Mouse (Mus musculus) neural tube, embryonic 15.5 days (tissue): ENCODE results near the gene Tspan33. TPM values are rescaled to one million over a fixed set of nuclear protein-coding genes. Genes with fewer than 3 reads are reported as not detected.
A peak's percentile ranks its signal among the peaks of the same experiment; 100 is the strongest.

ENCODE experiments used
- ATAC-seq: fragments of 200-750 bp; cut with Nextera tagmentation; 2 replicates; pipeline ENCODE4 v1.8.0; 2017; ENCODE audit warnings: mild to moderate bottlenecking, moderate TSS enrichment, moderate library complexity; ENCODE audit not compliant: low FRiP score
- H3K27ac ChIP-seq: fragments of 300-500 bp; sonication (generic); replicated peaks from 2 replicates; pipeline ENCODE4 v1.5.1; 2015; ENCODE audit warnings: mild to moderate bottlenecking, inconsistent platforms
- H3K27me3 ChIP-seq: fragments of 300-500 bp; sonication (generic); replicated peaks from 2 replicates; pipeline ENCODE4 v1.6.1; 2015; ENCODE audit warnings: inconsistent platforms
- H3K36me3 ChIP-seq: fragments of 300-500 bp; sonication (generic); 2 replicates; pipeline ENCODE4 v1.6.1; 2015; ENCODE audit warnings: inconsistent platforms
- H3K4me1 ChIP-seq: fragments of 300-500 bp; sonication (generic); 2 replicates; pipeline ENCODE4 v1.6.1; 2015; ENCODE audit warnings: inconsistent platforms
- H3K4me2 ChIP-seq: fragments of 300-500 bp; sonication (generic); 2 replicates; pipeline ENCODE4 v1.6.1; 2015; ENCODE audit warnings: inconsistent platforms, mild to moderate bottlenecking, moderate library complexity
- H3K4me3 ChIP-seq: fragments of 300-500 bp; sonication (generic); replicated peaks from 2 replicates; pipeline ENCODE4 v1.5.1; 2015; ENCODE audit warnings: mild to moderate bottlenecking, inconsistent platforms
- H3K9ac ChIP-seq: fragments of 300-500 bp; sonication (generic); replicated peaks from 2 replicates; pipeline ENCODE4 v1.6.1; 2015; ENCODE audit warnings: mild to moderate bottlenecking, inconsistent platforms
- H3K9me3 ChIP-seq: fragments of 300-500 bp; sonication (generic); replicated peaks from 2 replicates; pipeline ENCODE4 v1.6.1; 2016; ENCODE audit warnings: inconsistent platforms
- WGBS: fragments of 180-500 bp; shearing (Covaris S2); methylation state at CpG from one replicate; pipeline ENCODE4 v1.1.7; 2015; ENCODE audit warnings: mixed read lengths; 5-methylcytosine and 5-hydroxymethylcytosine counted together
- polyA plus RNA-seq: library from polyadenylated mRNA; unstranded; fragments of >200 nt; fragmentation: Nextera tagmentation; extraction: Ambion mirVana; gene quantifications from 2 replicates; pipeline ENCODE4 v1.2.1, GENCODE M21; 2015

The Tspan33 gene
- polyA plus RNA-seq, 1 experiment from 2014 or later = 11.0 TPM

DNA sequence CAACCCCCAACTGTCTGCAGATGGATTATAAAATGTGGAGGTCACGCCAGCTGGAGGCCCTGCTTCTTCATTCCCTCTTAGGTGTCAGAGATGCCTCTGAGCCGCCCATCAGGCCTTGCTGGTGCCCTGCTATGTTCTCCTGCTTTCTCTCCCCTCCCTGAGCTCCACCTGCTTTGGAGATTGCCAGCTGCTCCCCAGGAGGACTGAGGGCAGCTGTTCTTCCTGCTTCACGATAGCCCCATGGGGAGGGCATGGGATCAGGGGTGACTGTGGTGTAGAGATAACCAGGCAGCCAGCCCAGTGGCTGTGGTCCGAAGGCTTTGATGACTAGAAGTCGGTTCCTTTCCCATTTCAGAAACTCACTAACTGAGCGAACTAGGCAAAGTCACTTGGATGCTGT, 7.0 kb downstream of the Tspan33 start:
- no peaks in the 10 kb centered on the region for H3K36me3 ChIP-seq
- no peak overlapping the region for H3K4me2 ChIP-seq
- no peak for ATAC-seq
- H3K9me3 ChIP-seq = no peaks in the 10 kb centered on the region
- H3K9ac ChIP-seq = no peak overlapping the region
- H3K27ac ChIP-seq = no peak overlapping the region
- H3K4me1 ChIP-seq = no peaks in the 10 kb centered on the region
- no peak overlapping the region for H3K4me3 ChIP-seq
- peaks cover 4% of the 10 kb centered on the region; the same call in 1 of the 2 replicates for H3K27me3 ChIP-seq
- 77% methylated on average over 6 of the region's 6 CpGs for WGBS

DNA sequence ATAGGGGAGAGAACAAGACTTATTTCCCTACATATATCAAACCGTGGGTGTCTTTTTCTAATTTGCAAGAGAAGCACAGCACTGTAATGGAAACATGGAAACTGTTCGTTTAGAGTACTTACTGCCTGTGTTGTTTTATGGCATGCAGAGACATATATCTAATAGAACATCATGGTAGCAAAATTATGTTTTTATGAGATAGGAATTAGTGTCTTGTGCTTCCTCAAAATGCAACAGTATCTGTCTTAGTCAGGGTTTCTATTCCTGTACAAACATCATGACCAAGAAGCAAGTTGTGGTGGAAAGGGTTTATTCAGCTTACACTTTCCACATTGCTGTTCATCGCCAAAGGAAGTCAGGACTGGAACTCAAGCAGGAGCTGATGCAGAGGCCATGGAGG, 8.1 kb downstream of the Tspan33 start:
- Histone ChIP-seq H3K27ac (no peak overlapping the region), H3K4me1 (no peaks in the 10 kb centered on the region), H3K36me3 (no peaks in the 10 kb centered on the region), H3K4me2 (no peak overlapping the region), H3K27me3 (no peaks in the 10 kb centered on the region), H3K9me3 (no peaks in the 10 kb centered on the region), H3K4me3 (no peak overlapping the region), H3K9ac (no peak overlapping the region)
- 82% methylated on average over 3 of the region's 3 CpGs for WGBS
- no peak for ATAC-seq

DNA sequence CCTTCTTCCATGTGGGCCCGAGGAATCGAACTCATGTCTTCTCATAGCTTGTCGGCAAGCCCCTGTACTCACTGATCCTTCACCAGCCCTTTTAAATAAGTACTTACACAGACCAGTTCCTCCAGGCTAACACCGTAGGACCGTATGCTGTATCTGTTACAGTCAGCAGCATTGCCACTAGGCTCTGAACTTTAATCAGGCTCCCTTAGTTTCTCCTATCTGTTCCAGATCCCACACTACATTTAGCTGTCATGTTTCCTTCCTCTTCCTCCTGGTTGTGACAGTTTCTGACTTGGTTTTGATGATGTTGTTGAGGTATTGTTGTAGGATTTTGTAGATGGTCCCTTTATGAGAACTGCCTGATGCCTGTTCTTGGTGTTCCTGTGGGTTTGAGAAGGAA, 10.1 kb downstream of the Tspan33 start:
- Histone ChIP-seq H3K9me3 (no peaks in the 10 kb centered on the region), H3K27me3 (no peaks in the 10 kb centered on the region), H3K4me1 (peaks cover 6% of the 10 kb centered on the region; the same call in 1 of the 2 replicates), H3K36me3 (no peaks in the 10 kb centered on the region), H3K27ac (no peak overlapping the region), H3K4me3 (no peak overlapping the region), H3K4me2 (no peak overlapping the region), H3K9ac (no peak overlapping the region)
- no peak for ATAC-seq
- 92% methylated on average over 5 of the region's 5 CpGs for WGBS

DNA sequence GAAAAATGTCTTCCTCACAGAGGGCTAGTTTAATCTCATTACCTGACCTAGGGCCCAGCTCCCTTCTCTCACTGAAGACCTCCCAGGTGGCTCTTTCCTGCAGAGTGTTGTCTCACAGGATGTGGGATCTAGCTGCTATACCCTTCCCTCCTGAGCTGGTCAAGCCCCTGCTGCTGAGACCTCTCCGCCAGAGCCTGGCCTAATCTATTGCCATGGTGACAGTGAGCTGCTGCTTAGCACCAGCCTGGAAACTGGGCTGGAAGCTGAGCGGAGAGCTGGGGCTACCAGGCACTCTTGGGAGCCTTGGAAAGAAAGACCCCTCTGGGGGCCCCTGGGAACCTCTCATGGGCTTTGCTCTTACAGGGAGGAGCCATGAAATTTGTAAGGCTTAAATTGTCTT, 13.9 kb downstream of the Tspan33 start:
- H3K9me3 ChIP-seq = no peaks in the 10 kb centered on the region
- H3K4me3 ChIP-seq = no peak overlapping the region
- H3K27me3 ChIP-seq = no peaks in the 10 kb centered on the region
- no peak overlapping the region for H3K4me2 ChIP-seq
- no peaks in the 10 kb centered on the region for H3K36me3 ChIP-seq
- H3K27ac ChIP-seq = peak overlapping the region; percentile 6
- no peak overlapping the region for H3K9ac ChIP-seq
- 9% methylated on average over 2 of the region's 2 CpGs for WGBS
- peaks cover 14% of the 10 kb centered on the region; the same call in 1 of the 2 replicates for H3K4me1 ChIP-seq
- ATAC-seq = peak; percentile 75; the same call in 1 of the 2 replicates

DNA sequence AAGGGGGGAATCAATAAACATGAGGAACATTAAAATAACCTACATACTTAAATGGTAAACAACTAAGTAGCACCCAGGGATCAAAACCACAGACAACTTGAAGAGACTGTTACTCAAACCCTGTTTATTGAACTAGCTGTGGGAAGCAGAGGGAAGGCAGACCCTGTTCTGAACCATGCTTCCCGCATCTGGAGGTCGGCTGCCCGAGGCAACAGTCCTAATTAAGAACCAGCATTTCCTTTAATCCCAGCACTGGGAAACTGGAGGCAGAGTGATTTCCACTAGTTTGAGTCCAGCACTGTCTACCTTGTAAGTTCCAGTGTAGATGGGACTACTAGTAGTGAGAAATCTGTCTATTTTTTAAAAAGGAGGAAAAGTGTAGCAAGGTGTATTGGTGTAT, 17.3 kb downstream of the Tspan33 start:
- H3K4me1 ChIP-seq = peaks cover 14% of the 10 kb centered on the region; the same call in 1 of the 2 replicates
- WGBS = 58% methylated on average over 3 of the region's 3 CpGs
- H3K9ac ChIP-seq = no peak overlapping the region
- H3K27ac ChIP-seq = no peak overlapping the region
- H3K4me3 ChIP-seq = no peak overlapping the region
- H3K36me3 ChIP-seq = no peaks in the 10 kb centered on the region
- no peaks in the 10 kb centered on the region for H3K9me3 ChIP-seq
- no peak for ATAC-seq
- H3K27me3 ChIP-seq = no peaks in the 10 kb centered on the region
- no peak overlapping the region for H3K4me2 ChIP-seq

DNA sequence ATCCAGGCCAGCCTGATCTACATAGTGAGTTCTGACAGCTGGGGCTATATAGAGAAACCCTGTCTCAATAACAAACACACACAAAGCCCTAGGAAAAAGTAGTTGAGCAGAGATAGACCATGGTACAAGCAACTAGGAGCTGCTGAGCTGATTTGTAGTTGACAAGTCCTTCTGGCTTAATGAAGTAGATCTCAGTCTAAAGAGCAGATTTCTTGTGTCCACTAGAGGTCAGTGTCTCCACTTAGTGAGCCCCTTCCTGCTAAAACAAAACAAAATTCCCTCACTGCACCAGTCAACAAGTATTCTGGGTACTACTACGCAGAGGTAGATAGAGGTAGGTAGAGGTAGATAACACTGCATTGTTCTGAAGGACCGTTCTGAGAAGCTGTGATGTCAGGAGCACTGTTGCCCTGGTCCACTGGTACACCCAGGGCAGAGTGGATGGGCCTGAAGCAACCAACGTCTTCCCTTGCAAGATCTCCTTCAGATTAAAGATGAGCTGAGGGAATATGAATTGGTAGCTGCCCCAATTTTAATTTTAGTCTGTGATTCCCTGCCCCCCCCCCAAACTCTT, 18.1 kb downstream of the Tspan33 start:
- Histone ChIP-seq H3K9ac (no peak overlapping the region), H3K27me3 (peaks cover under 1% of the 10 kb centered on the region; the same call in 1 of the 2 replicates), H3K9me3 (no peaks in the 10 kb centered on the region), H3K4me2 (no peak overlapping the region), H3K4me3 (no peak overlapping the region), H3K36me3 (no peaks in the 10 kb centered on the region), H3K27ac (no peak overlapping the region), H3K4me1 (peaks cover 18% of the 10 kb centered on the region)
- ATAC-seq = no peak
- WGBS = 43% methylated on average over 3 of the region's 3 CpGs

DNA sequence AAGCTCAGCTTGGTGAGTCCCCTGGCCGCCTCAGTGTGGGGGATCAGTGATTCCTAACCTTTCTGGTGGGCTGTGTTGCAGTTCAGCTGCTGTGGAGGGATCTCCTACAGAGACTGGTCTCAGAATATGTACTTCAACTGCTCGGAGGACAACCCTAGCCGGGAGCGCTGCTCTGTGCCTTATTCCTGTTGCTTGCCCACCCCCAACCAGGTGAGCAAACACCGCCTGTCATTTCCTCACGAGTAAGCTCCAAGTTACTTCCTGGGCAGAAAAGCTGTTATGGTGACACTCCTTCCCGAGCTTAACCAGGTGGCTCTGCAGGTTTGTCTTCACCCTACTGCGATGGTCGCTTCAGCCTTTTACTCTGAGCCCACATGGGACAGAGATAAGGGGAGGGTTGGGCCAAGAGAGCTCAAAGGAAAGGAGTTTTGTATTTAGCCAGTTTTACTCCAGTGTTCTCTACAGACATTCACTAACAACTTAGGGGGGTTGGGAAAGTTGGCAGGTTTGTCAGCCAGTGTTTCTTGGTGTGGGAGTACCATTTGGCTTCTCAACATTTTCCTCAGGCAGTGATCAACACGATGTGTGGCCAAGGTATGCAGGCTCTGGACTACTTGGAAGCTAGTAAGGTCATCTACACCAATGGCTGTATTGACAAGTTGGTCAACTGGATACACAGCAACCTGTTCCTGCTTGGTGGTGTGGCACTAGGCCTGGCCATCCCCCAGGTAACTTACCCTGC, 22.8 kb downstream of the Tspan33 start:
- H3K36me3 ChIP-seq = no peaks in the 10 kb centered on the region
- no peak overlapping the region for H3K4me3 ChIP-seq
- no peak overlapping the region for H3K4me2 ChIP-seq
- ATAC-seq = no peak
- no peaks in the 10 kb centered on the region for H3K9me3 ChIP-seq
- 85% methylated on average over 10 of the region's 10 CpGs for WGBS
- peaks cover 29% of the 10 kb centered on the region for H3K4me1 ChIP-seq
- no peak overlapping the region for H3K9ac ChIP-seq
- H3K27me3 ChIP-seq = peaks cover 3% of the 10 kb centered on the region; the same call in 1 of the 2 replicates
- H3K27ac ChIP-seq = peak overlapping the region; percentile 69; the same call in 1 of the 2 replicates

DNA sequence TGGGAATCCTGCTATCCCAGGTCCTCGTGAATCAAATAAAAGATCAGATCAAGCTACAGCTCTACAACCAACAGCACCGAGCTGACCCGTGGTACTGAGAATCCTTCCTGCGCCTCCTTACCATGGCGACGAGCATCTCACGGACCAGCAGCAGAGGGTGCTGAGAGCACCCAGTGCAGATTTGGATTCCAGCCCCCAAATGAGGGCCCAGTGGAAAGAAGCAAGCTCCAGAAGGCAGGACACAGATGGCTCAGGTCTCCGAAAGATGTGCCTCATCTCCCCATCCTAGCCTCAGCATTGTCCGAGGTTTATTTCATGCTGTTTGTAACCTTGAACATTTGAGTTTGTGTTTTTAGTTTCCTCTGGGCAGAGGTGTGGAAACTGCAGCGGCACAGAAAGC, 23.5 kb downstream of the Tspan33 start:
- no peak overlapping the region for H3K4me3 ChIP-seq

DNA sequence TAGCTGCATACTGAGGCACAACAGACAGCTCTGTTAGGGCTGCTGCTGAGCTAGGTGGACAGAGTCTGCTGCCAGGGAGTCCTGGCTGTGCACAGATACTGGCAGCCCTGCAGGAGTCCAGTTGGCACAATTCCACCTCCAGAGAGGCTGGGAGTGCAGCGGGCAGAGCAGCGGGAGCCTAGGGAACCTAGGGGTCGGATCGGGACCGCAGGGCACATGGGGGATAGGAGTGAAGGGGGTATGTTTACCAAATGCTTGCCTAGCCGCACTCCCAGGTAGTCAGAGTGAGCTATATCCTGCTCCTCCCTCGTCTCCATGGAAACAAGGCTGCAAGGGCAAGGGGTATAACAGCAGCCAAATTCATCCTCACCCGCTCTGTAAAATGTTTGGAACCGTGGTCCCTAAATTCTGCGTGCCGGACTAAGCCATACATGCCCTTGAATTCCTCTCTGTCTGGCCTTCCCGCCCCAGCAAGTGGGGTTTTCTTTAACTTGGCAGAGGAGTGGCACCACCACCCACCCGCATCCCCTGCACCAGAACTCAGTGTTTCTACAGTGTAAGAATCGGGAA, 24.0 kb downstream of the Tspan33 start:
- no peaks in the 10 kb centered on the region for H3K36me3 ChIP-seq
- peak overlapping the region; percentile 69 for H3K27ac ChIP-seq
- H3K4me1 ChIP-seq = peaks cover 29% of the 10 kb centered on the region
- peak overlapping the region; percentile 58 for H3K4me2 ChIP-seq
- H3K9ac ChIP-seq = no peak overlapping the region
- no peaks in the 10 kb centered on the region for H3K9me3 ChIP-seq
- peaks cover 3% of the 10 kb centered on the region; the same call in 1 of the 2 replicates for H3K27me3 ChIP-seq
- H3K4me3 ChIP-seq = peak overlapping the region; percentile 11; the same call in 1 of the 2 replicates
- whole genome bisulfite sequencing = 16% methylated on average over 14 of the region's 14 CpGs
- peak; percentile 71 for ATAC-seq

More for the DNA sequence above, 23.5 kb downstream of the Tspan33 start:
- ATAC-seq = no peak
- peak overlapping the region; percentile 69 for H3K27ac ChIP-seq
- H3K27me3 ChIP-seq = peaks cover 3% of the 10 kb centered on the region; the same call in 1 of the 2 replicates
- peaks cover 29% of the 10 kb centered on the region for H3K4me1 ChIP-seq
- no peak overlapping the region for H3K9ac ChIP-seq
- no peaks in the 10 kb centered on the region for H3K9me3 ChIP-seq
- no peaks in the 10 kb centered on the region for H3K36me3 ChIP-seq
- peak overlapping the region; percentile 58 for H3K4me2 ChIP-seq
- WGBS = 67% methylated on average over 10 of the region's 10 CpGs

DNA sequence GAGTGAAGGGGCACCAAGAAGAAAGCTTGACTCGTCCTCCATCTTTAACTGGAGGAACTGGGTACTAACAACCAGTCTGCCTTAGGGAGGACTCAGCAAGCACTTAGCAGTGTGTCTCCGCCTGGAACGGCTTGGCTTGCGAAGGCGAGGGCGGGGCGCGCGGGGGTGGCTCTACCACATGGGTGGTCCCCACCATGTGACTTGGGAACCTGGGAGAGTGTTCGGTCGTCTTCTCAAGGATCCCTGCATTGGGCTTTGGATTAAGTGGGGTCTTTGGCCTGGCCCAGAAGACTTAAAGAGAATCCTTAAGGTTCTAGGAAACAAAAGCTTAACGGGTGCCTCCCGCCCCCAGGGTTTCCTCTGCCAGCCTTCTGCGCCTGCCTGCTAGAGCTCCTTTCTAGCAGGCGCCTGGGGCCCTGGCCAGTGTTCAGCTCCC, 24.9 kb downstream of the Tspan33 start:
- Histone ChIP-seq H3K9me3 (no peaks in the 10 kb centered on the region), H3K9ac (no peak overlapping the region), H3K4me2 (peak overlapping the region; percentile 58), H3K4me3 (peak overlapping the region; percentile 29), H3K27ac (peak overlapping the region; percentile 69), H3K4me1 (peaks cover 29% of the 10 kb centered on the region), H3K27me3 (peaks cover 3% of the 10 kb centered on the region; the same call in 1 of the 2 replicates), H3K36me3 (no peaks in the 10 kb centered on the region)
- ATAC-seq = peak; percentile 53; the same call in 1 of the 2 replicates
- WGBS = 1% methylated on average over 15 of the region's 15 CpGs

DNA sequence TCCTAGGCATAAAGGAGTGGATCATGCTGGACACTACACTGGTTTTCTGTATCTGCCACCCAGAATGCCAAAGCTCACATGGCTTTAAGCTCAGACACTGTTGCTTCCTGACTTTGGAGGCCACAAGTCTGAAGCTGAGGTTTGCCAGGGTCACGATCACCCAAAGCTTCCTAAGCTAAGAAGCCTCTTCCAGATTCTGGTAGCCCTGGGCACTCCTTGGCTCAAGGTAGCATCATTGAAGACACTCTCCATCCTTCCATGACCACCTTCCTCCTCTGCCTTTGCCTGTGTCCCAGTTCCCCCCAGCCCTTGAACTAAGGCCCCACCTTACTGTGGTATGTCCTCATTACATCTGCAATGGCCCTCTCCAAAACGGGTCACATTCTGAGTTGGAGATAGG, 27.9 kb downstream of the Tspan33 start:
- ATAC-seq = no peak
- peaks cover 3% of the 10 kb centered on the region; the same call in 1 of the 2 replicates for H3K27me3 ChIP-seq
- H3K4me2 ChIP-seq = no peak overlapping the region
- H3K36me3 ChIP-seq = no peaks in the 10 kb centered on the region
- H3K4me3 ChIP-seq = no peak overlapping the region
- H3K9ac ChIP-seq = no peak overlapping the region
- WGBS = 80% methylated on average over 2 of the region's 2 CpGs
- H3K4me1 ChIP-seq = peaks cover 27% of the 10 kb centered on the region
- no peaks in the 10 kb centered on the region for H3K9me3 ChIP-seq
- H3K27ac ChIP-seq = no peak overlapping the region
